Mouse (Mus musculus): ENCODE measurements around the gene Ydjc.

DNA sequence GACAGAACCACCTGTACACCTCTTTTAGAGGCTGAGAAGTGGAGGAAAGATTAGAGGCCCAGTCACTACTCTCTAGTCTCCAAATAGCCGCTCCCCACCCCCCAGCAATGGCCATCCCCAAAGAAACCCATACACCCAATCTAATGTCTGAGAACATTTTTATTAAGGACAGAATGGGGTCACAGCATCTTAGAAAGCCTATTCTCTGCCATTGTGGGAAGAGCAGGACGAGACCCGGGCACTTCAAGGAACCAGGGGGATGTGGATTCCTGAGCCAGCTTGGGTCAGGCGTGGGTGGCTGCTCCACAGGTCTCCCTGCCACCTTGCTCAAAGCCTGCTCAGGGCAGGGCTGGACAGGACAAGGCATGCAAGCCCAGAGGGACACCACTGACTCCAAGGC, 7.5 kb downstream of the Ydjc start:
- TF ChIP-seq CTCF (IDR thresholded peaks at IDR 0.05; ENCODE audit: low read depth) (no peak), EP300 (IDR thresholded peaks at IDR 0.05; ENCODE audit: low read depth) (no peak)
